Mouse (Mus musculus) kidney, adult 11 months (tissue): Measurements from ENCODE around the gene Vsig10l.

Source experiments
- DNase-seq: peaks from one replicate; pipeline ENCODE4 v3.0.0; 2022

Vsig10l gene

DNA sequence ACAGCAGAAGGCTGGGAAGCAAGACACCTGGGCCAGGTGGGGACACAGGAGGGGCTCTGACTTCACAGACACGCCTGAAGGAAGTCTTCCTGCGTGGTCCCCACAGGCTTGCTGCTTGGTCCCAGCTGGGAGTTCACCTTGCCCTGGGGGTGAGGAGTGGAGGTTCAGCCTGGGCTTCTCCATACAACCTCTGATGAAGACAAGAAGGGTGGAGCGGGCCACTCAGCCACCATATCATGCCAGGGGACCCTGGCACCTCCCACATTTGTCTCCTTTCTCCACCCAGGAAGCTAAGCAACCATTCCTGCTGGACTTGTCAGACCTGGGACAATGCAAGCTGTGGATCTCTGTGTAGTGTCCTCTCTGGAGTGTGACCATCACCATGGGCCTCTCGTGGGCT, at the start of gene Vsig10l:
TSS of gene Vsig10l (plus strand) at position 301 of the 400 bp plus-strand sequence.
- no peak for DNase-seq

GRCm38 (mm10) chr7:43417298-43417697, 45.7 kb upstream of the Vsig10l start:
- no peak for DNase-seq

- peak; percentile 76 for DNase-seq
Measured at GRCm38 (mm10) chr7:43422995-43423617, 39.8 kb upstream of the Vsig10l start.

DNA sequence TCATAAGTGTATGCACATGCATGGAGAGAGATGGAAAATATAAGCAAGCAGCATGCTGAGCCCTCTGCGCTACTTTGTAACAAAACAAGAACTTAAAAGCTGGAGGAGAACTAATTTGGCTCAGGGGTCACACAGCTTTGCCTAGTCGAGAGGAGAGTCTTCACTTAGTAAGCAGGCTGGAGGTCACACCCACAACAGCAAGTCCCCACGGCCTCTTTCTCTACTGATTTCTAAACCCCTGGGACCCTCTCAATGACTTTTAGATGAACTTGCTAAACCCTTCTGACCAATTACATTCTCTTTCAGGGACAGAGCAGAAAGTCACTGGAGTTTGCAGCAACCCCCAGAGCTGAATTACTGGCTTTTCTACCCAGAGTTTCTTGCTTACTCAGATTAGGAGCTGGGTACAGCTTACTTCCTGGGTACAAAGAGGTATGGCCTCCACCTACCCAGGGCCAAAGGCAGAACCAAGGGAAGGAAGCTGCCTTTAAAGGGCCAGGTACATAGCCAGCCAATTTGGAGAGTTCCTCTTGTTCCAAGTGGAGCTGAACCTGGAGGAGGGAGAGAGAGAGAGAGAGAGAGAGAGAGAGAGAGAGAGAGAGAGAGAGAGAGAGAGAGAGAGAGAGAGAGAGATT, 38.8 kb upstream of the Vsig10l start:
- no peak for DNase-seq

DNA sequence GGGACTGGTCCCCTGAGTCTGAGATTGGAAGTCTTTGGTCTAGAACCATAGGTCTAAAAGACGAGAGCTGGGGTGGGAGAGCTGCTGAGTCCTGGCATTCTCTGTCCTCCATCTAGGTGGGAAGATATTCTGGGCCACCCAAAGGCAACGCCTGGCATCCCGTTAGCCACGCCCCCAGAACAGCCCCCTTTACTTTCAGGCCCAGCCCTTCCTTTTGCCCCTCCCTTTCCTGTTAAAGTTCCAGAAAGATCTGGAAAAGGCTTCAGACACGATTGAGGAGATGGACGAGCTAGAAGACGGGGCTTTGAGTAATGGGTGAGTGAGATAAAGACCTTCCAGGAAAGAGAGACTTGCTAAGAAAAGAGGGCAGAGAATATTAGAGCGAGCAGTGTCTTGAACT, 35.5 kb upstream of the Vsig10l start, which contains the start of gene Lim2:
TSS of gene Lim2 (plus strand) at position 265 of the 400 bp plus-strand sequence.
- DNase-seq: no peak

- no peak for DNase-seq
Measured at GRCm38 (mm10) chr7:43429500-43429899, 33.5 kb upstream of the Vsig10l start.

- DNase-seq: no peak
Measured at GRCm38 (mm10) chr7:43432891-43433290, 30.1 kb upstream of the Vsig10l start.

- no peak for DNase-seq
Measured at GRCm38 (mm10) chr7:43434676-43435075, 28.3 kb upstream of the Vsig10l start.

DNA sequence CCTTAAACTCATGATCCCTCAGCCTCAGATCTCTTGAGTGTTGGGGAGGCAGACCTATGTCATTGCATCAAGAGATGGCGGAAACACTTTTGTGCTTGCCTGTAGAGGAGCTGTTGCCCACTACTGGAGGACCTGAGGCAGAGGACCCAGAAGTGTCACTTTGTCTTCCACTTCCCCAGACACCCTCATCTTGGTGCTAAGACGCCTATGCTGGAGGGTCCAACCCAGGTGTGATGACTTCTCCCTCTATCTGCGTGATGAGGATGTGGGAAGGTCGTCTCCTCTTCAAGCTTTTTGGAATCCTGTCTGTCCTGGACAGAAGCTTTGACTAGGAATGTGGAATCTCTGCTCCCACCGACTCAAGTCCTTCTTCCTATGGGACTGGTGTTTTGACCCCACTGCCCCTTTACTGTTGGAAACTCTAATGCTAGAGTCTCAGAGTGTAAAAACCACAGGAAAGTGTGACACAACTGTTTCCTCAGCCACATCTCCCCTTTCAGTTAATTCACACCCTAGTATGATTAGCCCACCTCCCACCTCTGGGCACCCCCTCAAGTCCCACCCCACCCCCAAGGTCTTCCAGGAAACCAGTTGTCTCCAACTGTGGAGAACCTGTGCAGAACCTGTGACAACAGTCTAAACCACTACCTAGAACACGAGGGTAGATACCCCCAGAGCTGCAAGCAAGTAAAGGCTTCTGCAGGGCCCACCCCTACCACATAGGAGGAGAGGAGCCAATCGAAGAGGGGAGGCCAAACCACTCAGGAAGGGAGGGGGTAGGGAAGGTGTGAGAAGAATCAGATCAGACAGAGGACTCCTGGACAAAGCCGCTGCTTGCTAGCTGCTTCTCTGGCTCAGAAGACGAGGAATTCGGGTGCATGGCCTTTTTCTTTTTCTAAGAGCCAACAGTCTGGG, 26.4 kb upstream of the Vsig10l start, which contains the start of gene Nkg7:
TSS of gene Nkg7 (plus strand) at position 733 of the 915 bp plus-strand sequence.
- no peak for DNase-seq

- no peak for DNase-seq
Measured at GRCm38 (mm10) chr7:43438611-43439010, 24.3 kb upstream of the Vsig10l start.

DNA sequence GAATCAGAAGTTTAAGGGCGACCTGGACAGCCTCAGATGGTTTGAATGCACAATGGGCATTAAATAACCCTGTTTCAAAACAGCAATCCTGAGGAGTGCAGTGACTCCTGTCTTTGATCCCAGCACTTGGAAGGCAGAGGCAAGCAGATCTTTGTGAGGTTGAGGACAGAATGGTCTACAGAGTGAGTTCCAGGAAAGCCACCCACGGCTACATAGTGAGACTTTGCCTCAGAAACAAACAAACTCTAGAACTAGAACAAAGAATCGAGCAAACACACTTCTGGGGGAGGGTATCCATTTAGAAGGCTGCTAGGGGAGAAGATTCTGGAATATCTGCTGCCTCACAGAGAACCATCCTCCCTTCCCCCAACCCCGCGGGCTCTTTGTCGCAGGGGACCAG, 22.5 kb upstream of the Vsig10l start, which contains the start of gene Cldnd2:
TSS of gene Cldnd2 (plus strand) at position 301 of the 400 bp plus-strand sequence.
- no peak for DNase-seq

DNA sequence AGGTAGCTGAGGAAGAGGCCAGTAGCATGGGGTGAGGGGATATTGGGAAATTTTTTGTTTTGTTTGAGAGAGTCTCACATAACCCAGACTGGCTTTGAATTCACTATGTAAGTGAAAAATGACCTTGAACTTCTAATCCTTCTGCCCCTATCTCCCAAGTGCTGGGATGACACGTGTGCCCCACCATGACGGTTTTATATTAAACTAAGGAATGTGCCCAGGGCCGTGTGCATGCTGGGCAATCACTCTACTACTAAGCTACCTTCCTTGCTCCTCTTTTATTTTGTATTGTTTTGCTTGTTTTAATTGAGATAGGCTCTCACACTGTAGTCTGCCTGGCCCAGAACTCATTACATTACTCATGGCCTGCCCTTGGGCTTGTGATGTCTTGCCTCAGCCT, 21.9 kb upstream of the Vsig10l start:
- DNase-seq: peak; percentile 61

DNA sequence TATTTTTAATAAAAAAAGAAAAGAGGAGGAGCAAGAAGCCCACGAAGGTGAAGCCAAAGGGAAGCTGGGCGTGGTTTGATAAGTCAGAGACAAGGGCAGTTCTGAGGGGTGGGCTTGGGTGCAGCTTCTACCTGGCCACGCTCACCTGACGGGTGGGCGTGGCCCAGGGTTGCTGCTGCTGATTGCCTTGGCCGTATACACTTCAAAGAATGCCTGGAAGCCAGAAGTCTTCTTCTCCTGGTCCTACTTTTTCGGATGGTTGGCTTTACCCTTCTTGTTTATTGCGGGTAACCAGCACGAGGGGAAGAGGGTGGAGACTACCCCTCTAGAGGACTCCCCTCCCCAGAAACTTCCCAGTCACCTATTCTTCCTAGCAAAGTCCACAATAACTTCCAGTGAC, 20.3 kb upstream of the Vsig10l start:
- DNase-seq: no peak

- DNase-seq: peak; percentile 88
Measured at GRCm38 (mm10) chr7:43443126-43443916, 19.6 kb upstream of the Vsig10l start.

DNA sequence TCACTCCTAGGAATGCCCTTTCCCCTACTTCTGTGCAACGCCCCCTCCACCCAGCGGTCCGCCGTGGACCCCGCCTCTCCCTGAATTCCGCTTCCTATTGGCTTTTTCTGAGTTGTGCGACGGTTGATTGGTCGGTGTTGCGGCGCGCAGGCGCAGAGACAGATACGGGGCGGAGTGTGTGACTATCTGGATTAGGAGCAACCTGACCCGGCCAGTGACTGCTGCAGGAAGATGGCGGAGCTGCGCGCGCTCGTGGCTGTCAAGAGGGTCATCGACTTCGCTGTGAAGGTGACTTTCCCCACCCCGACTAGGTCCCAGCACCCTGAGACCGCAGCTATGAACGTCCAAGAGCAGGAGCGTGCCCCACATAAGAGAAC, 19.0 kb upstream of the Vsig10l start, which contains the start of the genes Etfb and Gm45233:
TSS of gene Etfb (plus strand) at position 167 of the 377 bp plus-strand sequence.
TSS of gene Gm45233 (plus strand) at position 212 of the 377 bp plus-strand sequence.
- peak; percentile 98 for DNase-seq

DNA sequence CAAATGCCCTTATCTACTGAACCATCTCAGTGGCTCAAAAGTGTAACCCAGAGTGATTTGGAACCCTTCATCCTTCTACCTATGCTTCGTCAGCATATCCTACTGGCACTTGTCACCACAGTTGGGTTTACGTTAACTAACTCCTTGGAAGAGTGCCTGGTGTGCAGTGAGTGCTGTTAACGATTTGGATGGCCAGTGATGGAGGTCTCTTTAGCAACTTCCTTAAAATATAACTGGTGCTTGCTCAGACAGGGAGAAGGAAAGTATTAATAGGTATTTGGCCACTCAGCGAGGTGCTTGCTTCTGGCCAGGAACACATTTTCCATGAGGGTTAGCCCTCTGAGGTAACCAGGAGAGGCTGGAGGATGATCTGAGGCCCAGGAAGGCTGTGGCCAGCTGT, 15.2 kb upstream of the Vsig10l start:
- peak; percentile 88 for DNase-seq

- DNase-seq: peak; percentile 74
Measured at GRCm38 (mm10) chr7:43448246-43448645, 14.7 kb upstream of the Vsig10l start.

DNA sequence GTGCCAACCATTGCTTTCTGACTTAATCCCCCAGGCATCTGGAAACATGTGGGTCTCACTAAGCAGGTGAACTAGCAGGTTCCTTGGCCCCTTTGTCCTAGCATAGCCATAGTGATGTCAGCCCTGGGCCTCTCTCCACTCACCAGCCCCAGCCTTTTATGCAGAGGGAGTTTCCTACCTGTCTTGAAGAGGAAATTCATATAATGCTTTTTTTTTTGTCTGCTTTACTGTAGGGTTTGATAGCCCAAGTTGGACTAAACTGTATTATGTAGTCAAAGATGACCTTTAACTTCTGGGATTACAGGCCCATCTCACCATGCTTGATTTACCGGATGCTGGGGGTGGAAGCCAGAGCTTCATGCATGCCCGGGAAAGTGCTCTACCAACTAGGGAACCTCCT, 13.1 kb upstream of the Vsig10l start:
- DNase-seq: no peak

DNA sequence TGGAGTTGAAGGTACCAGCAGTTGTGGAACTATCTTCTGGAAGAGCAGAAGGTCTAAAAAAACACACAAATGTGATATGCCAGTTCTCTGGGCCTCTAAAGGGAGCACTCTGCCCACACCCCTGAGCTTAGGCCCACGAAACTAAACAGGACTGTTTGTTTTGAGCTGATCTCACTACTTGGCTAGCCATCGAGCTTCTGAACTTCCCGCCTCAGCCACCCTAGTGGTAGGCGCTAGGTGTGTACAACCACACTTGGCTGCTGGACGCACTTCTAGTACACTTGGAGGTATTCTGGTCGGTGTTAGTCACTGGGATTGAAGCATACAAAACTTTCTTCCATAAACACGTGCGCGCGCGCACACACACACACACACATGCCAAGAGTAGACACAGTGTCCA, 11.2 kb upstream of the Vsig10l start:
- no peak for DNase-seq

DNA sequence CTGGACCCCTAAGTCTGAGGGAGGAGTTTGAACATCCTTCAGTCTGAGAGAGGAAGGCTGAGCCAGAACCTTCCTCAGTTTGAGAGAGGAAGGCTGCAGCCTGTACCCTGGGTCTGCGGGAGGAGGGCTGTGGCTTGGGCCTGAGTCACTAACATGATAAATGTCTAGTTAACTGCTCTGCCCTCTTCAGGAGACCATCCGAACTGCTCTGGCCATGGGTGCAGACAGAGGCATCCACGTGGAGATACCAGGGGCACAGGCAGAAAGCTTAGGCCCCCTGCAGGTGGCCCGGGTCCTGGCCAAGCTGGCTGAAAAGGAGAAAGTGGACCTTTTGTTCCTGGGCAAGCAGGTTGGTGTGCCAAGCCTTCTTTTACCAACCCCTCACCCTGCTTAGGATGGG, 10.3 kb upstream of the Vsig10l start:
- DNase-seq: no peak

DNA sequence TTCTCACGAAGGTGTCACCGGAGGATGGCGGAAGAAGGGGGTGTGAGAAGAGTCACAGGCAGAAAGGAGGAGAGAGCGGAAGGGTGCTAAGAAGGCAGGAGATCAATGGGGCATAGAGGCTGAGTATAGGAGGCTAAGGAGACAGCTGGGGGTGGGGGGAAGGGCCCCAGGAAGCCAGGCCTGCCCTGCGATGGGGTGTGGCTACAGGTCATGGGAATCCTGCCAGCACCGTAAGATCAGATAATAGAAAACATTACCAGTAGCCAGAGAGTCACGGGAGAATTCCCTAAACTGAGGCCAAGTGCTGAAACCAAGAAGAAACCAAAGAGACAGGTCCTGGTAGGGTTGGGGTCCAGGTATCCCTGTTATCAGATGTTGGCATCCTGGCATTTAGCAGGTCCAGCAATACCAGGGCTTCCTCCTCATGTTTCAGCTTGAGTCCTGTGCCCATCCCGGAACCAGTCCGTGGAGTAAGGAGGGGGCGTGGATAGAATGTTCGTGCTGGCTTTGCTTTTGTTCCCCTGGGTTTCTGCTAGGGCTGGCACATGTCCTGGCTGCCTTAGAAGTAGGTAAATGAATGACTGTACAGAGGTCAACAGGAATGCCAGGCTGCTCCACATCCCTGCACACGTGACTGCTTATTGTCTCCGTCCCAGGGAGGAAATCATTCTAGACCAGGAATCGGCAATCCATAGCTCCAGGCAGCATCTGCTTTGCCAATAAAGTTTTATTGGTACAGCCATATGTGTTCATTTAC, 9.2 kb upstream of the Vsig10l start:
- peak; percentile 90 for DNase-seq

GRCm38 (mm10) chr7:43454371-43454770, 8.6 kb upstream of the Vsig10l start:
- DNase-seq: peak; percentile 59
